Mouse (Mus musculus) forebrain, embryonic 16.5 days (tissue): Measurements from ENCODE around the gene Bcat1. TPM values are rescaled to one million over a fixed set of nuclear protein-coding genes. Genes with fewer than 3 reads are reported as not detected.

Experiments
- ATAC-seq: fragments of 200-750 bp; cut with Nextera tagmentation; 2 replicates; pipeline ENCODE4 v1.8.0; 2017; ENCODE audit warnings: mild to moderate bottlenecking, moderate library complexity
- H3K27ac ChIP-seq: fragments of 300-500 bp; sonication (generic); 2 replicates; pipeline ENCODE4 v1.5.1; 2014; ENCODE audit warnings: low read length, control low read depth
- H3K27me3 ChIP-seq: fragments of 300-500 bp; sonication (generic); replicated peaks from 2 replicates; pipeline ENCODE4 v1.6.1; 2014; ENCODE audit warnings: low read length; ENCODE audit not compliant: control insufficient read depth, insufficient read depth
- H3K36me3 ChIP-seq: fragments of 300-500 bp; sonication (generic); 2 replicates; pipeline ENCODE4 v1.6.1; 2014; ENCODE audit not compliant: control insufficient read depth, insufficient read depth
- H3K4me1 ChIP-seq: fragments of 300-500 bp; sonication (generic); replicated peaks from 2 replicates; pipeline ENCODE4 v1.6.1; 2014; ENCODE audit warnings: low read length; ENCODE audit not compliant: control insufficient read depth, insufficient read depth
- H3K4me2 ChIP-seq: fragments of 300-500 bp; sonication (generic); 2 replicates; pipeline ENCODE4 v1.6.1; 2014; ENCODE audit warnings: mild to moderate bottlenecking, low read length, control low read depth
- H3K4me3 ChIP-seq: fragments of 300-500 bp; sonication (generic); replicated peaks from 2 replicates; pipeline ENCODE4 v1.5.1; 2014; ENCODE audit warnings: mild to moderate bottlenecking, low read length, control low read depth
- H3K9ac ChIP-seq: fragments of 300-500 bp; sonication (generic); replicated peaks from 2 replicates; pipeline ENCODE4 v1.6.1; 2014; ENCODE audit warnings: low read depth, low read length, control low read depth
- H3K9me3 ChIP-seq: fragments of 300-500 bp; sonication (generic); 2 replicates; pipeline ENCODE4 v1.6.1; 2016; ENCODE audit warnings: low read length; ENCODE audit not compliant: control insufficient read depth
- WGBS: fragments of 180-500 bp; shearing (Covaris S2); extraction: QIAGEN DNeasy Blood & Tissue Kit; methylation state at CpG from one replicate; pipeline ENCODE4 v1.1.7; 2014; 5-methylcytosine and 5-hydroxymethylcytosine counted together
- polyA plus RNA-seq: library from polyadenylated mRNA; unstranded; fragments of >200 nt; fragmentation: Nextera tagmentation; extraction: Ambion mirVana; gene quantifications from 2 replicates; pipeline ENCODE4 v1.2.1, GENCODE M21; 2015

Gene Bcat1
- polyA plus RNA-seq, 1 experiment from 2014 or later: 110 TPM

- no peak for ATAC-seq
- no peaks in the 10 kb centered on the region for H3K4me1 ChIP-seq
- no peak overlapping the region for H3K4me3 ChIP-seq
- no peak overlapping the region for H3K4me2 ChIP-seq
- 93% methylated on average over 6 of the region's 6 CpGs for WGBS
- H3K9me3 ChIP-seq: no peaks in the 10 kb centered on the region
- no peak overlapping the region for H3K27ac ChIP-seq
- H3K27me3 ChIP-seq: no peaks in the 10 kb centered on the region
- H3K9ac ChIP-seq: no peak overlapping the region
- H3K36me3 ChIP-seq: no peaks in the 10 kb centered on the region
Observed at GRCm38 (mm10) chr6:144952885-144953284, 123.1 kb downstream of the Bcat1 start.

GRCm38 (mm10) chr6:144944435-144945365, 131.3 kb downstream of the Bcat1 start:
- Histone ChIP-seq H3K4me3 (no peak overlapping the region), H3K4me1 (peaks cover 3% of the 10 kb centered on the region; the same call in 1 of the 2 replicates), H3K9ac (no peak overlapping the region), H3K27ac (no peak overlapping the region), H3K36me3 (no peaks in the 10 kb centered on the region), H3K27me3 (no peaks in the 10 kb centered on the region), H3K9me3 (no peaks in the 10 kb centered on the region), H3K4me2 (no peak overlapping the region)
- peak; percentile 81; the same call in 1 of the 2 replicates for ATAC-seq
- 15% methylated on average over 10 of the region's 10 CpGs for WGBS

Other genes starting within 250 kb of the Bcat1 start
- gene Lrmp, start 39.5 kb upstream of the Bcat1 start, polyA plus RNA-seq: 0.35 and 0.82 TPM in 2 replicates
- gene Casc1, start 134.8 kb upstream of the Bcat1 start, polyA plus RNA-seq: 0.71 and 0.81 TPM in 2 replicates
- gene Etfrf1, start 134.9 kb upstream of the Bcat1 start, polyA plus RNA-seq: 24.3 and 25.9 TPM in 2 replicates
- gene Kras, start 174.1 kb upstream of the Bcat1 start, polyA plus RNA-seq: 127 and 130 TPM in 2 replicates